Mouse (Mus musculus): ENCODE measurements around the gene Camsap3.
"Not testable (repeated sequence)": the region's sequence is repeated elsewhere in the genome, so short reads cannot be mapped to it uniquely, and the experiment has no call there.

The Camsap3 gene

GRCm38 (mm10) chr8:3586993-3587390 lies at the start of gene Camsap3:
Gene Camsap3, plus strand, starts transcription at chr8:3587293.
- ATAC-seq (ENCODE audit: insufficient number of reproducible peaks, low FRiP score, low TSS enrichment) = no peak

DNA sequence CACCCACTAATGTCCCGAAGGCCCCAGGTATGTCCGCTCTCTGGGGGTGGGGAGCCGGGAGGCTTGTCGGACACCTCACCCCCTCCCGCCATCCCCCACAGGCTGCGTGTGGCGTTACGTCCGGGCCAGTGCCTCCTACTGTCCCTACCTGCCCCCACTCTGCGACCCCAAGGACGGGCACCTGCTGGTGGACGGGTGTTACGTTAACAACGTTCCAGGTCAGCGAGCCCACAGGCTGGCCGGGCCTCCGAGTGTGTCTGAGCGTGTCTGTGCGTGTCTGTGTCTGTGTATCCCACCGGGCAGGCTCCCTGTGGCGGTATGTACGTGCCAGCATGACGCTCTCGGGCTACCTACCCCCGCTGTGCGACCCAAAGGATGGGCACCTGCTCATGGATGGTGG lies 49.4 kb upstream of the Camsap3 start:
- ATAC-seq (ENCODE audit: insufficient number of reproducible peaks, low FRiP score, low TSS enrichment) = no peak

DNA sequence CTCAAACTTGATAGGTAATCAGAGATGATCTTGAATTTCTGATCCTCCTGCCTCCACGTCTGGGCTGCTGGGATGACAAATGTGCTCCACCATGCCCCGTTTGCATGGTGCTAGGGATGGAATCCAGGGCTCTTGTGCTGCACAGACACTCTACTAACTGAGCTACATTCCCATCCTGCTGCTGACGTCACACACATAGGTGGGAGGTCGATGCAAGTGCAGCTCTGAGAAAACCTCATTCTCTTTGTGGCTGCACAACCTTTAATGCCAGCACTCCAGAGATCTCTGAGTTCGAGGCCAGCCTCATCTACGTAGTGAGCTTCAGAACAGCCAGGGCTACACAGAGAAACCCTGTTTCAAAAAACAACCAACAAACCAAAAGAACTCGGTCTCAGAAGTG lies 47.9 kb upstream of the Camsap3 start:
- no peak for ATAC-seq (ENCODE audit: insufficient number of reproducible peaks, low FRiP score, low TSS enrichment)

GRCm38 (mm10) chr8:3540076-3540475 lies 47.0 kb upstream of the Camsap3 start:
- ATAC-seq (ENCODE audit: insufficient number of reproducible peaks, low FRiP score, low TSS enrichment) = no peak

DNA sequence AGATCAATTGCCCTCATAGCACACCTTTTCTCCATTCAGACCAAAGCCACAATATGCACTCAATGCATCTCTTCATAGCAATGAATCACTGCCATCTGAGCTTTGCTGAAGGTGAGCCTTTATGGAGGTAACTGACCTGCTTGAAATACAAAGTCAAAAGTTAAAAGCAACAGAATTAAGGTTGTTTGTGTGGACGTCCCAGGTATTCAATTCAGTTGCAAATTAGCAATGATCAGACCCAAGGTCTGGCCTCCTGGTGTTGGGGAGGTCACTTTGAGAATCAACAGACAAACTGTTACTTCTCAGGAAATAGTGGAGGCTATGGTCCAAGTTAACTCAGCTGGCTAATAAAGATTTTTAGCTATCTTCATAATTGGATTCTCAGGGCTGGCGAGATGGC lies 40.6 kb upstream of the Camsap3 start:
- ATAC-seq (ENCODE audit: insufficient number of reproducible peaks, low FRiP score, low TSS enrichment) = no peak

DNA sequence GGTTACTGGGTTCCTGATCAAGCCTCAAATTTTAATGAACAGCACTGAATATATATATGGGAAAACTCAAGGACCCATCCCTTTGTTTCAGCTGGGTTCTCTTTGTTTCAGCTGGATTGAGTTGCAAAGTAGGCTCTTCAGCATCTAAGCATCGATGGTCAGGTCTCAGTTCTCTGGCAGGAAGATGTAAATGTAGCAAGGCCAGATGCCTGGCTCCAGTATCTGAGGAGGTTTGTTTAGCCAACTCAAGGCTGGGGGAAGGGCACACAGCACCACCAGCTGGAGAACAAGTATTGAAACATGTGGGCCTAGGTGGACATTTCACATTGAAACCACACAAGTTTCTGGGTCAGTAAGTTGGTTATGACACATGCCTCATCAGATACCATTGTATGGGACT lies 34.9 kb upstream of the Camsap3 start:
- no peak for ATAC-seq (ENCODE audit: insufficient number of reproducible peaks, low FRiP score, low TSS enrichment)

DNA sequence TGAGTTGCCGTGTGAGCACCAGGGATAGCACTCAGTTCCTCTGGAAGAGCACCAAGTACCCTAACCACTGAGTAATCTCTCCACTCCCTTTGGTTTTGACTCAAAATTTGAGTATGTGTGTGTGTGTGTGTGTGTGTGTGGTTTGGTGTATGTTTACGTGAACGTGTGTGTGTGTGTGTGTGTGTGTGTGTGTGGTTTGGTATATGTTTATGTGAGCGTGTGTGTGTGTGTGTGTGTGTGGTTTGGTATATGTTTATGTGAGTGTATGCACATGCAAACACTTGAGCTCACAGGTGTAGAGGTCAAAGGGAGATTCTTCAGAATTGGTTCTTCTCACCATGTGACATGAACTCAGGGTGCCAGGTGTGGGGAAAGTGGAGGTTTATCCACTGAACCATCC lies 31.0 kb upstream of the Camsap3 start:
- 0 out of 2 replicates have a peak, but pooled peaks have one; percentile 66 for ATAC-seq (ENCODE audit: insufficient number of reproducible peaks, low FRiP score, low TSS enrichment)

GRCm38 (mm10) chr8:3567641-3568371 lies 19.3 kb upstream of the Camsap3 start, which contains the start of gene C330021F23Rik:
Gene C330021F23Rik, plus strand, starts transcription at chr8:3567990.
- ATAC-seq (ENCODE audit: insufficient number of reproducible peaks, low FRiP score, low TSS enrichment) = no peak

GRCm38 (mm10) chr8:3568378-3568777 lies 18.7 kb upstream of the Camsap3 start:
- no peak for ATAC-seq (ENCODE audit: insufficient number of reproducible peaks, low FRiP score, low TSS enrichment)

- ATAC-seq (ENCODE audit: insufficient number of reproducible peaks, low FRiP score, low TSS enrichment) = no peak
Measured at GRCm38 (mm10) chr8:3569784-3570183, 17.3 kb upstream of the Camsap3 start.

GRCm38 (mm10) chr8:3574546-3574945 lies 12.5 kb upstream of the Camsap3 start:
- no peak for ATAC-seq (ENCODE audit: insufficient number of reproducible peaks, low FRiP score, low TSS enrichment)

GRCm38 (mm10) chr8:3576211-3576960 lies 10.7 kb upstream of the Camsap3 start:
- ATAC-seq (ENCODE audit: insufficient number of reproducible peaks, low FRiP score, low TSS enrichment) = no peak

DNA sequence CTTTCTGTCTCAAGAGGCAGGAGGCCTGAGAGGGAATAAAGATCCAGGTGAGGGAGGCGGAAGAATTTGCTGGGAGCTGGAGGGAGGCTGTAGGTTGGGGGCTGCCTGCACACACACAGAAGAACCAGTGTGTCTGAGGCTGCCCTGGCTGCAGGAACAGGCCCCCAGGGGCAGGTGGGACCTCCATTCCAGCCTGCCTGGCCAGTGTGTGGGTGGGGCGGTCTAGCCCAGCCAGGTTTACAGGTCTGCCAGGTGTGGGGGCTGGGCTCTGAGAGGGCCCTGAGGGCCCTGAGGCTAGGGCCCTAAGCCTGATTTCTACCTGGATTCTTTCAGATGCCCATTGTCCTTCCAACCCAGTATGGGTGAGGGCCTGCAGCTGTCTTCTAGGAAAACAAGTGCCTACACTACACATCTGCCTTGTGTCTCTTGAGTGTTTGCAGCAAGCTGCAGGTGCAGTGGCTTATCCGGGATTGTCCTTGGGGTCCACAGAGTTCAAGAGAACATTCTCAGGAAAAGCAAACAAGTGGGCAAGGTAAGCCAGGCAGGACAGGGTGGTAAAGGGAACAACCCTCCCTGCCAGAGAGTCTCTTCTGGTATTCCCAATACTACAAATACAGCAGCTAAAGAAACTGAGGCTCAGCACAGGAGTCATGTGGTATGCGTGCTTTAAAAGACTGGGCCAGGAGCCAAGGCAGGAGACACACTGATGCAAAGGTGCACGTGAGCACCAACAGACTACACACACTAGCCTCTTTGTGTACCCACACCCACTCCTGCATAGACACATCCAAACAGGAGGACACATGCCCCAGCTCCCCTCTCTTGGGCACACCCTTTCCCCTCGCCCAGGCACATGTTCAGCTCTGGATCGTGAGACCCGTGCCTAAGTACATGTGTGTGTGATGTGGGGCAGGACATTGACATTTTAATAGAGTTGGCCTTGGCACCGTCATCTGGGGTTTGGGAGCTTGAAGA lies 7.4 kb upstream of the Camsap3 start:
- ATAC-seq (ENCODE audit: insufficient number of reproducible peaks, low FRiP score, low TSS enrichment) = no peak

- ATAC-seq (ENCODE audit: insufficient number of reproducible peaks, low FRiP score, low TSS enrichment) = not testable (repeated sequence)
Measured at GRCm38 (mm10) chr8:3581961-3582360, 5.1 kb upstream of the Camsap3 start.

- ATAC-seq (ENCODE audit: insufficient number of reproducible peaks, low FRiP score, low TSS enrichment) = no peak
Measured at GRCm38 (mm10) chr8:3586452-3586851, 641 bp upstream of the Camsap3 start.

GRCm38 (mm10) chr8:3587391-3588257 lies 531 bp downstream of the Camsap3 start:
- peak; percentile 63 for ATAC-seq (ENCODE audit: insufficient number of reproducible peaks, low FRiP score, low TSS enrichment)

DNA sequence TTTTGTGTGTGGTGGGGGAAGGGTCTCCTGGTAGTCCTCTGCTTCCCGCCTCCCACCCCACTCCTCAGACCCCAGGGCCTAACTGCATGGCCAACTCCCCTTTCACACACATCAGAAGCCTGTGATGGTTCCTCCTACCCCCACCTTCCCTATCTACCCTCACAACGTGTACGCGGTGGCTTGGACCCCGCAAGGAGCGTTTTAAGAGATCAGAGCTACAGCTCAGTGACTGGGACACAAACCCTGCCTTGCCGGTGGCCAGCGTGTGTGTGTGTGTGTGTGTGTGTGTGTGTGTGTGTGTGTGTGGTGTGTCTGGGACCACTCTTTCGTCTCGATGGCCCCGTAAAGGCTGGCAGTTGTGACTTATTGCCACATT lies 1.2 kb downstream of the Camsap3 start:
- ATAC-seq (ENCODE audit: insufficient number of reproducible peaks, low FRiP score, low TSS enrichment) = 0 out of 2 replicates have a peak, but pooled peaks have one; percentile 13

GRCm38 (mm10) chr8:3593470-3593869 lies 6.4 kb downstream of the Camsap3 start:
- peak; percentile 18; the same call in 1 of the 2 replicates for ATAC-seq (ENCODE audit: insufficient number of reproducible peaks, low FRiP score, low TSS enrichment)

GRCm38 (mm10) chr8:3594466-3594865 lies 7.4 kb downstream of the Camsap3 start:
- no peak for ATAC-seq (ENCODE audit: insufficient number of reproducible peaks, low FRiP score, low TSS enrichment)

DNA sequence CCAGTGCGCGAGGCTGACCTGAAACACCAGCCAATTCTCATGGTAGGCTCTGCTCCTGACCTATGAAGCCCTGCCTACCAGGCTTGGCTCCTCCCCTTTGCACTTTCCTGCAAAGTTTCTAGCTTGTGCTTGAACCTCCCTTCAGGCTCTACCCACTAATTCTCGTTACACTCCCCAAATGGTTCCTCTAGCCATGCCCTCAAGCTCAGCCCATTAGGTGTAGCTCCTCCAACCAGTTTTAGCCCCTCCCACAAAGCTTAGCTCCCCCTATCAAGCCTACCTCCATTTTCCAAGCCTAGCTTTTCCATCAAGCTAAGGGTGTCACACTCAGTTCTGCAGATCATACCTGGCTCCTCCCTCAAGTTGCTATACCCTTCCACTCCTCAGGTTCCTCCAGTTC lies 11.0 kb downstream of the Camsap3 start:
- ATAC-seq (ENCODE audit: insufficient number of reproducible peaks, low FRiP score, low TSS enrichment) = no peak

Measured in cerebellum, adult (tissue).